Mouse (Mus musculus) kidney, adult 2 months (tissue): ENCODE results near the gene E2f2. TPM values are rescaled to one million over a fixed set of nuclear protein-coding genes. Genes with fewer than 3 reads are reported as not detected.

Experiments
- DNase-seq: peaks from one replicate; pipeline ENCODE4 v3.0.0; 2021
- H3K27ac ChIP-seq: fragments of 200-500 bp; 2 replicates; pipeline ENCODE4 v1.5.1; 2012; ENCODE audit warnings: low read depth, low read length, control low read depth, inconsistent platforms; ENCODE audit not compliant: insufficient read depth
- H3K27me3 ChIP-seq: fragments of 200-500 bp; replicated peaks from 2 replicates; pipeline ENCODE4 v1.6.1; 2012; ENCODE audit warnings: mild to moderate bottlenecking, moderate library complexity, low read length, inconsistent platforms; ENCODE audit not compliant: control insufficient read depth, insufficient read depth
- H3K36me3 ChIP-seq: fragments of 200-500 bp; 2 replicates; pipeline ENCODE4 v1.6.1; 2012; ENCODE audit warnings: mild to moderate bottlenecking, moderate library complexity, low read length, inconsistent platforms; ENCODE audit not compliant: control insufficient read depth, insufficient read depth
- H3K4me1 ChIP-seq: fragments of 200-500 bp; 2 replicates; pipeline ENCODE4 v1.6.1; 2011; ENCODE audit warnings: low read length; ENCODE audit not compliant: control insufficient read depth, insufficient read depth
- H3K4me3 ChIP-seq: fragments of 200-500 bp; 2 replicates; pipeline ENCODE4 v1.5.1; 2011; ENCODE audit warnings: mild to moderate bottlenecking, low read depth, low read length, control low read depth; ENCODE audit not compliant: insufficient read depth
- CTCF ChIP-seq: fragments of 200-500 bp; conservative IDR thresholded peaks from 2 replicates; pipeline ENCODE4 v1.5.1; 2011; ENCODE audit warnings: low read depth, mild to moderate bottlenecking, control low read depth, low read length, moderate library complexity, mixed read lengths; ENCODE audit not compliant: insufficient read depth, insufficient read length
- POLR2A ChIP-seq: fragments of 200-500 bp; IDR thresholded peaks from one replicate; pipeline ENCODE4 v1.6.1; 2011; ENCODE audit warnings: low read depth, low read length, control low read depth
- WGBS: fragments of 180-500 bp; shearing (Covaris S2); methylation state at CpG from one replicate; pipeline ENCODE4 v1.1.7; 2018; 5-methylcytosine and 5-hydroxymethylcytosine counted together
- polyA plus RNA-seq: library from polyadenylated mRNA; depleted of rRNA; stranded (reverse); fragments of >200 nt; gene quantifications from 2 replicates; pipeline ENCODE4 v1.2.3, GENCODE M21; 2012

E2f2 gene
- polyA plus RNA-seq, 1 experiment: 2.2 TPM

- H3K27ac ChIP-seq: no peak overlapping the region
- DNase-seq: peak; percentile 71
- no peaks in the 10 kb centered on the region for H3K27me3 ChIP-seq
- H3K36me3 ChIP-seq: no peaks in the 10 kb centered on the region; the same call in 1 of the 2 replicates
- 42% methylated on average over 3 of the region's 3 CpGs for WGBS
- H3K4me3 ChIP-seq: no peak overlapping the region
- TF ChIP-seq CTCF (peak; percentile 86), POLR2A (no peak)
- H3K4me1 ChIP-seq: peaks cover 11% of the 10 kb centered on the region; the same call in 1 of the 2 replicates
These were observed 22.5 kb upstream of the E2f2 start for GRCm38 (mm10) chr4:136149734-136150133.

GRCm38 (mm10) chr4:136150596-136150995 is 21.6 kb upstream of the E2f2 start:
- Histone ChIP-seq H3K36me3 (no peaks in the 10 kb centered on the region), H3K27me3 (no peaks in the 10 kb centered on the region), H3K4me1 (peaks cover 11% of the 10 kb centered on the region; the same call in 1 of the 2 replicates), H3K27ac (no peak overlapping the region), H3K4me3 (no peak overlapping the region)
- no peak for DNase-seq
- TF ChIP-seq POLR2A: no peak
- TF ChIP-seq CTCF: no peak
- 95% methylated on average over 4 of the region's 4 CpGs for WGBS

- Histone ChIP-seq H3K36me3 (no peaks in the 10 kb centered on the region), H3K4me1 (no peaks in the 10 kb centered on the region), H3K27me3 (no peaks in the 10 kb centered on the region), H3K27ac (no peak overlapping the region), H3K4me3 (no peak overlapping the region)
- WGBS: 92% methylated on average over 4 of the region's 4 CpGs
- TF ChIP-seq POLR2A: no peak
- TF ChIP-seq CTCF: 0 out of 2 replicates have a peak, but pooled peaks have one; percentile 15
- DNase-seq: peak; percentile 14
These were observed 19.4 kb upstream of the E2f2 start for GRCm38 (mm10) chr4:136152821-136153220.

GRCm38 (mm10) chr4:136154462-136154861 is 17.7 kb upstream of the E2f2 start:
- H3K27me3 ChIP-seq: no peaks in the 10 kb centered on the region
- WGBS: 76% methylated on average over 9 of the region's 9 CpGs
- H3K36me3 ChIP-seq: no peaks in the 10 kb centered on the region
- H3K4me1 ChIP-seq: no peaks in the 10 kb centered on the region
- no peak for DNase-seq
- H3K27ac ChIP-seq: no peak overlapping the region
- H3K4me3 ChIP-seq: no peak overlapping the region
- TF ChIP-seq CTCF: no peak
- no peak for TF ChIP-seq POLR2A

DNA sequence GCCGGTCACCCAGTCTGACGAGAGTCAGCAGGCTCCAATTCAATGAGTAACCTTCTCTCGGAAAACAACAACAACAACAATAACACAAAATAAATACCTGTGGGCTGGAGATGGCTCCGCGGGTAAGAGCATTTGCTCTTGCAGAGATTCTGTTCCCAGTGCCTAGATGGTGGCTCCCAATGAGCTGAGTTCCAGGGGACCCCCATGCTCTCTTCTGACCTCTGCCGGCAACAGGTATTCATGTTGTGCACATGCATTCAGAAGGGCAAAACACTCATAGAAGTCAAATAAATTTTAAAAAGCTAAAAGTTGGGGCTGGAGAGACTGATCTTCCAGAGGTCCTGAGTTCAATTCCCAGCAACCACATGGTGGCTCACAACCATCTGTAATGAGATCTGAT is 13.7 kb upstream of the E2f2 start:
- Histone ChIP-seq H3K36me3 (no peaks in the 10 kb centered on the region), H3K27me3 (no peaks in the 10 kb centered on the region), H3K4me1 (no peaks in the 10 kb centered on the region), H3K4me3 (no peak overlapping the region), H3K27ac (no peak overlapping the region)
- 82% methylated on average over 6 of the region's 6 CpGs for WGBS
- no peak for DNase-seq
- TF ChIP-seq POLR2A (no peak), CTCF (0 out of 2 replicates have a peak, but pooled peaks have one; percentile 15)

DNA sequence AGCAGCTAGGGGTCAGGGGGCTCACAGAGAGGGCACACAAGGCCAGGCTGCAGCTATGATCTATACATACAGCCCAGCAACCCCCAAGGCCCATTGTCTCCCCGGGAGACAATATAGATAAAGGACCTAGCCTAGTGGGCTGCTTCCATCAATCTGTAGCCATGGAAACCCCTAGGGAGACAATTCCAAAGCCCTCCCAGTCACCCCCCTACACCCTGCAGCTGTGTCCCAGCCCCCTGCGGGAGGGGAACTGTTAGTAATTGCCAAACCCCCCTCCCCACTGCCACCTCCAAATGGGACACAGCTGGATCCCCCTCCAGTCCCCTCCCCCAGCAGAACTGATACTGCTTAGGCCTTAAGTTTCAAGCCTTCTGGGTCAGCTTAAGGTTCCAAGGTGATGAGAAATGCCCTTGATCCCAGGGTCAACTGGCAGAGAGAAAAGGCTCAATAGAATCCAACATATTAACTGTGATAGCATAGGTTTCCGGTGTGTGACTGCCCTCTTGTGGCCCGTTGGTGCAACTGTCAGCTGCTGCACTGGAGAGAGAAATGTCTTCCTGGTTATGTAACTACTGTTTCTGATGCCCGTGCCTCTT is 12.3 kb upstream of the E2f2 start:
- no peaks in the 10 kb centered on the region for H3K4me1 ChIP-seq
- 26% methylated on average over 5 of the region's 5 CpGs for WGBS
- peak; percentile 81 for DNase-seq
- TF ChIP-seq CTCF: peak; percentile 98
- no peak for TF ChIP-seq POLR2A
- H3K27ac ChIP-seq: no peak overlapping the region
- H3K4me3 ChIP-seq: no peak overlapping the region
- no peaks in the 10 kb centered on the region for H3K27me3 ChIP-seq
- no peaks in the 10 kb centered on the region for H3K36me3 ChIP-seq

- Histone ChIP-seq H3K4me3 (no peak overlapping the region), H3K4me1 (no peaks in the 10 kb centered on the region), H3K27ac (no peak overlapping the region), H3K27me3 (no peaks in the 10 kb centered on the region), H3K36me3 (no peaks in the 10 kb centered on the region)
- TF ChIP-seq POLR2A: no peak
- TF ChIP-seq CTCF: peak; percentile 99
- DNase-seq: peak; percentile 87
- WGBS: 2% methylated on average over 11 of the region's 11 CpGs
These were observed 8.7 kb upstream of the E2f2 start for GRCm38 (mm10) chr4:136163448-136163847.
